Mouse (Mus musculus) layer of hippocampus, adult 2 months (tissue): ENCODE data around the gene Ovol3. TPM values are rescaled to one million over a fixed set of nuclear protein-coding genes. Genes with fewer than 3 reads are reported as not detected.
"Not testable (repeated sequence)": the region's sequence is repeated elsewhere in the genome, so short reads cannot be mapped to it uniquely, and the experiment has no call there.

ENCODE experiments used
- DNase-seq, 2 experiments: peaks; one replicate each; pipeline ENCODE4 v3.0.0; 2022; ENCODE audit warnings: low spot score in 2 of 2
- H3K27ac ChIP-seq: fragments of 200-600 bp; 2 replicates; pipeline ENCODE4 v1.8.1; 2022
- H3K4me3 ChIP-seq: fragments of 200-600 bp; 2 replicates; pipeline ENCODE4 v1.8.1; 2022; ENCODE audit warnings: mild to moderate bottlenecking
- CTCF ChIP-seq: fragments of 200-600 bp; conservative IDR thresholded peaks from 2 replicates; pipeline ENCODE4 v1.8.1; 2022; ENCODE audit warnings: antibody characterized with exemption, mild to moderate bottlenecking, moderate library complexity
- total RNA-seq, 2 experiments: library from RNA; stranded (reverse); gene quantifications; 2 replicates each; pipeline ENCODE4 v1.2.3; 2021

Gene Ovol3
- total RNA-seq, 2 experiments from 2014 or later: not detected

GRCm38 (mm10) chr7:30219293-30220007 lies 16.1 kb downstream of the Ovol3 start:
- no peak for TF ChIP-seq CTCF
- peak overlapping the region; percentile 85 for H3K27ac ChIP-seq
- DNase-seq: peak in 1 of 2 experiments; percentile 41
- peak overlapping the region; percentile 65 for H3K4me3 ChIP-seq

- H3K4me3 ChIP-seq: no peak overlapping the region
- no peak for TF ChIP-seq CTCF
- H3K27ac ChIP-seq: no peak overlapping the region
- no peak for DNase-seq
These were observed 18.2 kb downstream of the Ovol3 start for GRCm38 (mm10) chr7:30217277-30217676.

- peak overlapping the region; percentile 79 for H3K27ac ChIP-seq
- DNase-seq: peak; percentile 71 to 76
- peak; percentile 90 for TF ChIP-seq CTCF
- H3K4me3 ChIP-seq: peak overlapping the region; percentile 36; the same call in 1 of the 2 replicates
These were observed 18.8 kb downstream of the Ovol3 start for GRCm38 (mm10) chr7:30216723-30217151.

- Histone ChIP-seq H3K4me3 (no peak overlapping the region), H3K27ac (no peak overlapping the region)
- DNase-seq: no peak
- TF ChIP-seq CTCF: no peak
These were observed 19.6 kb downstream of the Ovol3 start for GRCm38 (mm10) chr7:30215875-30216274.

GRCm38 (mm10) chr7:30213881-30214280 lies 21.6 kb downstream of the Ovol3 start:
- TF ChIP-seq CTCF: no peak
- no peak for DNase-seq
- Histone ChIP-seq H3K4me3 (no peak overlapping the region), H3K27ac (no peak overlapping the region)

- H3K27ac ChIP-seq: no peak overlapping the region
- no peak for TF ChIP-seq CTCF
- no peak overlapping the region for H3K4me3 ChIP-seq
- DNase-seq: no peak
These were observed 24.5 kb downstream of the Ovol3 start for GRCm38 (mm10) chr7:30211025-30211424.

- not testable (repeated sequence) for H3K4me3 ChIP-seq, DNase-seq, H3K27ac ChIP-seq
- TF ChIP-seq CTCF: peak; percentile 43
These were observed 29.2 kb downstream of the Ovol3 start for GRCm38 (mm10) chr7:30206364-30206763.

- Histone ChIP-seq H3K27ac (no peak overlapping the region), H3K4me3 (no peak overlapping the region)
- peak; percentile 85 for TF ChIP-seq CTCF
- peak in 1 of 2 experiments; percentile 68 for DNase-seq
These were observed 30.1 kb downstream of the Ovol3 start for GRCm38 (mm10) chr7:30205383-30205782.

GRCm38 (mm10) chr7:30204380-30204779 lies 31.1 kb downstream of the Ovol3 start:
- Histone ChIP-seq H3K4me3 (no peak overlapping the region), H3K27ac (no peak overlapping the region)
- TF ChIP-seq CTCF: no peak
- no peak for DNase-seq

GRCm38 (mm10) chr7:30202895-30203690 lies 32.4 kb downstream of the Ovol3 start:
- TF ChIP-seq CTCF: no peak
- DNase-seq: no peak
- no peak overlapping the region for H3K27ac ChIP-seq
- H3K4me3 ChIP-seq: no peak overlapping the region

- not testable (repeated sequence) for H3K27ac ChIP-seq, H3K4me3 ChIP-seq, DNase-seq
These were observed 34.9 kb downstream of the Ovol3 start for GRCm38 (mm10) chr7:30200661-30201060.

GRCm38 (mm10) chr7:30200200-30200599 lies 35.3 kb downstream of the Ovol3 start:
- TF ChIP-seq CTCF: no peak
- no peak for DNase-seq
- H3K27ac ChIP-seq: no peak overlapping the region

GRCm38 (mm10) chr7:30199498-30200139 lies 35.9 kb downstream of the Ovol3 start:
- Histone ChIP-seq H3K27ac (no peak overlapping the region), H3K4me3 (no peak overlapping the region)
- DNase-seq: no peak
- TF ChIP-seq CTCF: no peak

More at GRCm38 (mm10) chr7:30200200-30200599, 35.3 kb downstream of the Ovol3 start:
- H3K4me3 ChIP-seq: no peak overlapping the region
